ENCODE assay signal across 9 mouse cellular contexts in genomic region chr4:44113393-44114138, GRCm38 (mm10). TPM values are rescaled to one million over a fixed set of nuclear protein-coding genes. Genes with fewer than 3 reads are reported as not detected.
A peak's percentile ranks its signal among the peaks of the same experiment; 100 is the strongest.
DNase-seq lines count a peak whose midpoint lies in the region; ATAC-seq lines count a peak whose summit lies in the region.
"Had no signal": no experiment of that assay in that cellular context is flagged by ENCODE, and none has a peak within 500 bp of the region (broad histone marks: within the 10 kb centered on the region; RNA-seq: fewer than 3 reads in every experiment).

No protein-coding gene starts in this region.

- H3K9me3 ChIP-seq in hindbrain, embryonic 16.5 days (ENCODE audit: control insufficient read depth, low read length) = no peaks in the 10 kb centered on the region
- H3K9me3 ChIP-seq in hindbrain, embryonic 11.5 days (ENCODE audit: control insufficient read depth, low read length) = no peaks in the 10 kb centered on the region

- H3K27ac ChIP-seq in hindbrain, embryonic 16.5 days (ENCODE audit: low read depth, low read length) = no peak overlapping the region
- H3K27ac ChIP-seq in hindbrain, embryonic 11.5 days (ENCODE audit: low read depth, low read length) = no peak overlapping the region

- no peak overlapping the region for H3K4me3 ChIP-seq in hindbrain, embryonic 16.5 days (ENCODE audit: low read length)
- no peak overlapping the region for H3K4me3 ChIP-seq in hindbrain, embryonic 11.5 days (ENCODE audit: low read depth, low read length)

- no peaks in the 10 kb centered on the region for H3K27me3 ChIP-seq in hindbrain, embryonic 16.5 days (replicated peaks; ENCODE audit: control insufficient read depth, insufficient read depth, low read length)
- H3K27me3 ChIP-seq in hindbrain, embryonic 11.5 days (ENCODE audit: control insufficient read depth, insufficient read depth, low read length) = no peaks in the 10 kb centered on the region

- DNase-seq in hindbrain, embryonic 11.5 days (ENCODE audit: low spot score) = no peak
- peak; percentile 85 for DNase-seq in A20 (ENCODE audit: low read depth, low spot score)
- peak; percentile 36 for DNase-seq in brain, adult 2 months (ENCODE audit: low read depth, low spot score)
- DNase-seq in adrenal gland, postnatal 14 days = no peak
- no peak for DNase-seq in urinary bladder, postnatal 4 days (ENCODE audit: low spot score in 2 of 2)
- DNase-seq in gastrocnemius, postnatal 36 days = no peak
- DNase-seq: kidney, adult 11 months had no signal

- ATAC-seq in hindbrain, embryonic 16.5 days = no peak
- ATAC-seq in hindbrain, embryonic 11.5 days (ENCODE audit: low FRiP score) = no peak
- peak; percentile 54 for ATAC-seq in megakaryocyte progenitor cell, adult 5-6 weeks (replicated peaks; ENCODE audit: poor library complexity)

- H3K36me3 ChIP-seq in hindbrain, embryonic 16.5 days (ENCODE audit: control insufficient read depth, insufficient read depth, low read length) = no peaks in the 10 kb centered on the region
- no peaks in the 10 kb centered on the region for H3K36me3 ChIP-seq in hindbrain, embryonic 11.5 days (ENCODE audit: control insufficient read depth, insufficient read depth, low read length)

- peaks cover 5% of the 10 kb centered on the region for H3K4me1 ChIP-seq in hindbrain, embryonic 16.5 days (ENCODE audit: control insufficient read depth, insufficient read depth, low read depth, low read length)
- no peaks in the 10 kb centered on the region for H3K4me1 ChIP-seq in hindbrain, embryonic 11.5 days (replicated peaks; ENCODE audit: control insufficient read depth, insufficient read depth, low read length)

- intact Hi-C loops in gastrocnemius, postnatal 36 days (cut with DNase I) = no loop called here

- WGBS in hindbrain, embryonic 16.5 days = 33% methylated on average over 16 of the region's 16 CpGs
- 47% methylated on average over 16 of the region's 16 CpGs for WGBS in hindbrain, embryonic 11.5 days

- H3K9ac ChIP-seq in hindbrain, embryonic 16.5 days (ENCODE audit: low read depth, low read length) = no peak overlapping the region
- no peak overlapping the region for H3K9ac ChIP-seq in hindbrain, embryonic 11.5 days (ENCODE audit: low read depth, low read length)

- peak overlapping the region; percentile 28; the same call in 1 of the 2 replicates for H3K4me2 ChIP-seq in hindbrain, embryonic 16.5 days (ENCODE audit: low read length)
- no peak overlapping the region for H3K4me2 ChIP-seq in hindbrain, embryonic 11.5 days (replicated peaks; ENCODE audit: low read depth, low read length)

RNA-seq across cellular contexts. Expression of gene Gne, which starts 29.6 kb away (rescaled TPM):
- polyA plus RNA-seq in hindbrain, embryonic 16.5 days (2015; fragmentation: Nextera tagmentation; extraction: Ambion mirVana) = 27.3 and 31.1 TPM in 2 replicates
- polyA plus RNA-seq in hindbrain, embryonic 11.5 days (2014; fragmentation: Nextera tagmentation; extraction: Ambion mirVana) = 23.1 and 24.2 TPM in 2 replicates
- total RNA-seq in megakaryocyte progenitor cell, adult 5-6 weeks (2015) = 24.5 and 28.2 TPM in 2 replicates
- total RNA-seq in megakaryocyte progenitor cell, adult 5-6 weeks (2017) = 32.7 and 33.6 TPM in 2 replicates
- total RNA-seq in adrenal gland, postnatal 14 days (2021) = 36.9 and 45.8 TPM in 2 replicates
- 10 to 100 TPM in 1 of 2 experiments, 1 to 10 TPM in 1; 8.1 to 11.8 TPM for total RNA-seq in gastrocnemius, postnatal 36 days (2021)

Comparison
In these comparisons a context has a peak if more than half of its experiments do, and no peak if none do; other contexts are left out.
1. DNase-seq: peak in A20 (single experiment) and brain, adult 2 months (single experiment); none in hindbrain, embryonic 11.5 days (single experiment), adrenal gland, postnatal 14 days (single experiment), urinary bladder, postnatal 4 days (0 of 2) and gastrocnemius, postnatal 36 days (0 of 2).